ENCODE assay signal across 14 mouse cellular contexts in the genomic region with DNA sequence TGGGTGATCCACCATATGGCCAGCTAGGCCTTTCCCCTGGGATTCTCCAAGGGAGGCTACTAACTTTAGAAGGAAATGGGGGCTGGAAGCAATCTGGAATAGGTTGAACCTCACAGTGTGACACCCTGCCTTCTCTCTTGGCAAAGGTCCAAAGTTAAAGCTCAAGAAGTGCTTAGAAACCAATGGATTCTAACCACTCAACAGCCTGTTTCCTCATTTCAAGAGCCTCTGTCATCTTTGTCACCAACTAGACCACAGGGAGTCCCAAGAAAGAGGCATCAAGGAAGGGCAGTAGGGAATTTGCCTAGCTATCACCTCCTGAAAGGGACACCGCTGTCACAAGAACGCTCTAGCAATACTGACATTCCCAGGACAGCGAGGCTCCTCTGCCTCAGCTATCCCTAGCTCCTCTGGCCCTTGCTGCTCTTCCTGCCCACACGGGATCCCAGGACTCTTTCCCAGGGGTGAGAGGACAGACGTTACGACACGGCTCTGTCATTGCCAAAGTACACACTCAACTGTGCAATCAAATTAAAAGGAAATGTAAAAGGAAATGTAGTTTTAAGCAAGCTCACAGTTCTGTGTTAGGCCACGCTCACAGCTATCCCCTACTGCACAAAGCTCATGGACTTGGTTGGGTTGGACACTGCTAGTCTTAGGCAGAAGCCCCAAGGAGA.
DNase-seq lines count a peak whose midpoint lies in the region; ATAC-seq lines count a peak whose summit lies in the region.
"Had no signal": no experiment of that assay in that cellular context is flagged by ENCODE, and none has a peak within 500 bp of the region (broad histone marks: within the 10 kb centered on the region; RNA-seq: fewer than 3 reads in every experiment).

No protein-coding gene starts in this region.

- no peak overlapping the region for H3K4me3 ChIP-seq in forebrain, embryonic 10.5 days
- no peak overlapping the region for H3K4me3 ChIP-seq in forebrain, embryonic 16.5 days (replicated peaks; ENCODE audit: low read length)
- H3K4me3 ChIP-seq in liver, embryonic 16.5 days (ENCODE audit: low read depth, low read length): no peak overlapping the region
- no peak overlapping the region for H3K4me3 ChIP-seq in stomach, embryonic 14.5 days (ENCODE audit: low read depth, low read length)
- H3K4me3 ChIP-seq: hindbrain, embryonic 15.5 days had no signal

- DNase-seq in forebrain, embryonic 10.5 days (ENCODE audit: extremely low spot score, low spot score): no peak
- no peak for DNase-seq in left cerebral cortex, adult 18-20 months (ENCODE audit: low spot score in 2 of 2)
- DNase-seq in cerebellum, adult 11-12 months: no peak
- DNase-seq: cerebellum, adult 8-10 months; kidney, postnatal 4 days; right cerebral cortex, postnatal 4 days had no signal

- ATAC-seq in forebrain, embryonic 16.5 days: no peak
- peak; percentile 52 for ATAC-seq in granulocyte monocyte progenitor cell, adult 5-6 weeks (replicated peaks; ENCODE audit: poor library complexity, severe bottlenecking)
- peak; percentile 68 for ATAC-seq in liver, embryonic 16.5 days (ENCODE audit: low read depth)
- ATAC-seq in stomach, embryonic 14.5 days (ENCODE audit: insufficient number of reproducible peaks, insufficient read depth, low FRiP score, low read depth): no peak
- ATAC-seq in activated CD4-positive, CD25-positive, alpha-beta regulatory T cell, adult 4 months: no peak
- ATAC-seq: midbrain, embryonic 16.5 days had no signal

- 89% methylated on average over 8 of the region's 8 CpGs for WGBS in forebrain, embryonic 10.5 days
- WGBS in forebrain, embryonic 16.5 days: 89% methylated on average over 8 of the region's 8 CpGs
- 48% methylated on average over 8 of the region's 8 CpGs for WGBS in liver, embryonic 16.5 days (ENCODE audit: insufficient replicate concordance)
- WGBS in stomach, embryonic 14.5 days: 82% methylated on average over 8 of the region's 8 CpGs

- peaks cover 49% of the 10 kb centered on the region for H3K9me3 ChIP-seq in forebrain, embryonic 10.5 days
- peaks cover 26% of the 10 kb centered on the region for H3K9me3 ChIP-seq in forebrain, embryonic 16.5 days (ENCODE audit: control insufficient read depth, low read length)
- peaks cover 2% of the 10 kb centered on the region; the same call in 1 of the 2 replicates for H3K9me3 ChIP-seq in liver, embryonic 16.5 days (replicated peaks; ENCODE audit: control insufficient read depth, low read length)
- H3K9me3 ChIP-seq in stomach, embryonic 14.5 days (ENCODE audit: control insufficient read depth, low read depth, low read length): peaks cover 39% of the 10 kb centered on the region

- H3K36me3 ChIP-seq in forebrain, embryonic 10.5 days (replicated peaks): peaks cover 8% of the 10 kb centered on the region
- no peaks in the 10 kb centered on the region for H3K36me3 ChIP-seq in forebrain, embryonic 16.5 days (ENCODE audit: control insufficient read depth, insufficient read depth)
- H3K36me3 ChIP-seq in liver, embryonic 16.5 days (ENCODE audit: control insufficient read depth, insufficient read depth): no peaks in the 10 kb centered on the region
- no peaks in the 10 kb centered on the region for H3K36me3 ChIP-seq in stomach, embryonic 14.5 days (ENCODE audit: control insufficient read depth, insufficient read depth, low read length)
- H3K36me3 ChIP-seq: hindbrain, embryonic 15.5 days had no signal

- H3K27me3 ChIP-seq in forebrain, embryonic 10.5 days (ENCODE audit: poor library complexity, severe bottlenecking): peaks cover 21% of the 10 kb centered on the region
- no peaks in the 10 kb centered on the region for H3K27me3 ChIP-seq in forebrain, embryonic 16.5 days (replicated peaks; ENCODE audit: control insufficient read depth, insufficient read depth, low read length)
- H3K27me3 ChIP-seq in liver, embryonic 16.5 days (ENCODE audit: control insufficient read depth, insufficient read depth, low read depth, low read length): peaks cover 9% of the 10 kb centered on the region
- H3K27me3 ChIP-seq in stomach, embryonic 14.5 days (ENCODE audit: control insufficient read depth, insufficient read depth, low read length): no peaks in the 10 kb centered on the region
- H3K27me3 ChIP-seq: hindbrain, embryonic 15.5 days had no signal

- H3K9ac ChIP-seq in forebrain, embryonic 16.5 days (replicated peaks; ENCODE audit: low read depth, low read length): no peak overlapping the region
- H3K9ac ChIP-seq in liver, embryonic 16.5 days (ENCODE audit: low read depth, low read length): no peak overlapping the region
- no peak overlapping the region for H3K9ac ChIP-seq in stomach, embryonic 14.5 days (replicated peaks; ENCODE audit: low read depth, low read length)
- H3K9ac ChIP-seq: hindbrain, embryonic 15.5 days had no signal

- peaks cover 66% of the 10 kb centered on the region for H3K4me1 ChIP-seq in forebrain, embryonic 10.5 days
- H3K4me1 ChIP-seq in forebrain, embryonic 16.5 days (replicated peaks; ENCODE audit: control insufficient read depth, insufficient read depth, low read length): no peaks in the 10 kb centered on the region
- peaks cover 26% of the 10 kb centered on the region for H3K4me1 ChIP-seq in liver, embryonic 16.5 days (ENCODE audit: control insufficient read depth, low read depth, low read length)
- H3K4me1 ChIP-seq in stomach, embryonic 14.5 days (ENCODE audit: control insufficient read depth, insufficient read depth, low read length): peaks cover 24% of the 10 kb centered on the region
- H3K4me1 ChIP-seq: hindbrain, embryonic 15.5 days had no signal

- no peak overlapping the region for H3K4me2 ChIP-seq in forebrain, embryonic 16.5 days (ENCODE audit: low read length)
- no peak overlapping the region for H3K4me2 ChIP-seq in liver, embryonic 16.5 days (ENCODE audit: low read depth, low read length)
- H3K4me2 ChIP-seq in stomach, embryonic 14.5 days (replicated peaks; ENCODE audit: low read depth, low read length): no peak overlapping the region
- H3K4me2 ChIP-seq: heart, embryonic 11.5 days; hindbrain, embryonic 15.5 days had no signal

- peak overlapping the region; percentile 54 for H3K27ac ChIP-seq in forebrain, embryonic 10.5 days
- no peak overlapping the region for H3K27ac ChIP-seq in forebrain, embryonic 16.5 days (ENCODE audit: low read length)
- peak overlapping the region; percentile 78 for H3K27ac ChIP-seq in liver, embryonic 16.5 days (ENCODE audit: low read length)
- peak overlapping the region; percentile 61; the same call in 1 of the 2 replicates for H3K27ac ChIP-seq in stomach, embryonic 14.5 days (ENCODE audit: low read length)
- H3K27ac ChIP-seq: hindbrain, embryonic 15.5 days had no signal

Comparison
In these comparisons a context has a peak if more than half of its experiments do, and no peak if none do; other contexts are left out.
1. ATAC-seq: peak in granulocyte monocyte progenitor cell, adult 5-6 weeks (single experiment) and liver, embryonic 16.5 days (single experiment); none in forebrain, embryonic 16.5 days (single experiment), stomach, embryonic 14.5 days (single experiment) and activated CD4-positive, CD25-positive, alpha-beta regulatory T cell, adult 4 months (single experiment).